Mouse (Mus musculus): ENCODE data around the gene Myo18b. TPM values are rescaled to one million over a fixed set of nuclear protein-coding genes. Genes with fewer than 3 reads are reported as not detected.

The Myo18b gene
- polyA plus RNA-seq, 1 experiment: 36.8 TPM

DNA sequence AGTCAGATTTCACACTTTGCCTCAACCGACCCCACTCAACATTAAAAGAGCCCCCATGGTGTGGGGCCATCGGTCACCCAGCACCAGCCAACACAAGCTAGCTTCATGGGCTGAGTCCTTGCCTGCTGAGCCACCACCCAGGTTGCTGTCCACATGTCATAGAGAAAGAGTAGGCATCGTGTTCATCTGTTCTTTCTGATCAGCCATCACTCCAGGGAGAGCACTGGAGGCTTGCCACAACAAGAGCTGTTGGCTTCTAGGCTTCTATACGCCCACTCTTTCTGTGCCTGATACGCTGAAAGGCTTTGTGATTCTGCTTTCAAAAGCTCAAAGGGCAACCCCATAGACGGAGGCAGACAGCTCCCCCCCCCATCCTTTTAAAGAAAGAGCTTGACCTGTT, 151.0 kb downstream of the Myo18b start:
- H3K4me3 ChIP-seq (ENCODE audit: control insufficient read depth, low read depth, low read length): no peak overlapping the region
- no peaks in the 10 kb centered on the region for H3K27me3 ChIP-seq (ENCODE audit: control insufficient read depth, insufficient read depth, low read length)
- no peak overlapping the region for H3K27ac ChIP-seq (ENCODE audit: control insufficient read depth, insufficient read depth, low read depth, low read length)
- TF ChIP-seq POLR2A (IDR thresholded peaks at IDR 0.05; ENCODE audit: control insufficient read depth, low read depth, low read length) (no peak), CTCF (IDR thresholded peaks at IDR 0.05; ENCODE audit: control insufficient read depth, insufficient read depth, insufficient replicate concordance, low read depth, low read length) (no peak)
- no peaks in the 10 kb centered on the region for H3K4me1 ChIP-seq (ENCODE audit: control insufficient read depth, insufficient read depth, low read length)
- H3K36me3 ChIP-seq (ENCODE audit: control insufficient read depth, insufficient read depth, low read length): no peaks in the 10 kb centered on the region

DNA sequence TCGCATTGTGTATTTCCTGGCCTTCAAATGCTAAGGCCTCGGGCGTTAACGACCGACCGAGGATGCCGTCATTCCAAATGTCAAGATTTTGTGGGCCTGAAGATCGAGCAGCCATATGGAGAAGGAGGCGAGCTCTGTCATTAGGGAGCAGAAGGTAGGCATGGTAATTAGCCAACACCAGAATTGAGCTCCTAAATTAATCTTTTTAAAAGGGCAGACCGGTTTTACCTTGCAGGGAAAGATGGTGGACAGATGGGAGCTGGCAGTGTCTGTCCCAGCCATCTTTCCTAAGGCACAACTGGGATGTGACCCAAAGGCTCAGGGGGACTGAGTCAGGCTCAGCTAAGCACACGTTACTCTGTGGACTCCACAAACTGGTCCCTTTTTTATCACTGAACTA, 151.6 kb downstream of the Myo18b start:
- Histone ChIP-seq H3K4me3 (ENCODE audit: control insufficient read depth, low read depth, low read length) (no peak overlapping the region), H3K27ac (ENCODE audit: control insufficient read depth, insufficient read depth, low read depth, low read length) (no peak overlapping the region), H3K27me3 (ENCODE audit: control insufficient read depth, insufficient read depth, low read length) (no peaks in the 10 kb centered on the region), H3K4me1 (ENCODE audit: control insufficient read depth, insufficient read depth, low read length) (no peaks in the 10 kb centered on the region), H3K36me3 (ENCODE audit: control insufficient read depth, insufficient read depth, low read length) (no peaks in the 10 kb centered on the region)
- TF ChIP-seq CTCF (IDR thresholded peaks at IDR 0.05; ENCODE audit: control insufficient read depth, insufficient read depth, insufficient replicate concordance, low read depth, low read length) (no peak), POLR2A (IDR thresholded peaks at IDR 0.05; ENCODE audit: control insufficient read depth, low read depth, low read length) (no peak)

DNA sequence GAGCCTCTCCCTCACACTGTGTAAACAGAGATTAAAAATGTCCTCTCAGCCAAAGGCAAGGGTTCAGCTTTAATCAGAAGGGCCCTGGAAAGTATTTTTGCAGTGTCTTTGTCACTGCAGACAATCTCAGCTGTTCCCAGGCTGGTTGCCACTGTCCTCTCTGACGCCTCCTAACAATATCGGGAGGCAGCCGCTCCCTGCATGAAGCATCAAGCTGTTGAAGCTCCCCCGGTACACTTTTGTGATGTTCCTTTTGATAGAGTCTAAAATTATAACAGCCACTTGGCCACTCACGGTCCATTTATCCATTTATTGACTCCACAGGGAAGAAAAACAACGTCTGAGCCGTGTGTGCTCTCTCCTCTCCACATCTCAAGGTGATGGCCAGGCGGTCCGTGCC, 153.0 kb downstream of the Myo18b start:
- Histone ChIP-seq H3K36me3 (ENCODE audit: control insufficient read depth, insufficient read depth, low read length) (no peaks in the 10 kb centered on the region), H3K27me3 (ENCODE audit: control insufficient read depth, insufficient read depth, low read length) (no peaks in the 10 kb centered on the region), H3K27ac (ENCODE audit: control insufficient read depth, insufficient read depth, low read depth, low read length) (no peak overlapping the region), H3K4me1 (ENCODE audit: control insufficient read depth, insufficient read depth, low read length) (no peaks in the 10 kb centered on the region), H3K4me3 (ENCODE audit: control insufficient read depth, low read depth, low read length) (no peak overlapping the region)
- TF ChIP-seq CTCF (IDR thresholded peaks at IDR 0.05; ENCODE audit: control insufficient read depth, insufficient read depth, insufficient replicate concordance, low read depth, low read length) (no peak), POLR2A (IDR thresholded peaks at IDR 0.05; ENCODE audit: control insufficient read depth, low read depth, low read length) (no peak)

DNA sequence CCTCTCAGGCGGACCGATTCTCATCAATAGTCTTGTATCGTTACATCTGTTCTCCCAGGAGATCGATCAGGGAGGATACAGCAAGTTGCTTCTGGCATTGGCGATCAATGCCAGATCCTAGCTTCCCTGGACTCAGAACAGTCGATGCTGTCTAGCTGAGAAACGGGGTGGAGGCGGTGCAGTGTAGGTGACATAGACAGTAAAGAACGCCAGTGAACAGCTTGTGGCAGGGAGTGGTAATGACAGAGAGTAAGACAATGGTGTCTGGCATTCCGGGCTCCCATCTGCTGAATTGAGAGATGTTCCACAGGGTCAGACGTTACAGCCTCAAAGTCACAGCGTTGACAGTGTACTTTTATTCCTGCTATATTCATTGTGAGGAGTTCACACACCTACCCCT, 155.5 kb downstream of the Myo18b start:
- no peaks in the 10 kb centered on the region for H3K4me1 ChIP-seq (ENCODE audit: control insufficient read depth, insufficient read depth, low read length)
- H3K36me3 ChIP-seq (ENCODE audit: control insufficient read depth, insufficient read depth, low read length): no peaks in the 10 kb centered on the region
- no peak for TF ChIP-seq POLR2A (IDR thresholded peaks at IDR 0.05; ENCODE audit: control insufficient read depth, low read depth, low read length)
- no peak for TF ChIP-seq CTCF (IDR thresholded peaks at IDR 0.05; ENCODE audit: control insufficient read depth, insufficient read depth, insufficient replicate concordance, low read depth, low read length)
- H3K27ac ChIP-seq (ENCODE audit: control insufficient read depth, insufficient read depth, low read depth, low read length): no peak overlapping the region
- no peaks in the 10 kb centered on the region for H3K27me3 ChIP-seq (ENCODE audit: control insufficient read depth, insufficient read depth, low read length)
- H3K4me3 ChIP-seq (ENCODE audit: control insufficient read depth, low read depth, low read length): no peak overlapping the region

DNA sequence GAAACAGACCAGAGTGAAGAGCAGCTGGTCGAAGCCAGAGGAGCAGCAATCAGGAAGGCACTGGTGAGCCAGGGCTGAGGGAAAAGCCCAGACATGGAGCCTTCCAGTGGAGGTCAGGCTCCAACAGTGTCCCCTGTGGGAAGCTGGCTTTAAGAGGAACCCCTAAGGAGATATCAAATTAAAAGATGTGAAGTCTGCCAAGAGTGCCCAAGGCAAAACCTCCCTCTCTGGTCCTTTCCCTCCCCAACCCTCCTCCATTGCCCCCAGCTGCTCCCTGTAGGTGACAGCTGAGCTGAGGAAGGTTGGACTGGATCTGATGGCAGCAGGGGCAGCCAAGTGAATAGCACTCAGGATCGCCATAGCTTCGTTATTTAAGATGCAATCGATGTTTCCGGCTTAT, 161.1 kb downstream of the Myo18b start:
- H3K4me3 ChIP-seq (ENCODE audit: control insufficient read depth, low read depth, low read length): no peak overlapping the region
- no peaks in the 10 kb centered on the region for H3K27me3 ChIP-seq (ENCODE audit: control insufficient read depth, insufficient read depth, low read length)
- no peaks in the 10 kb centered on the region for H3K36me3 ChIP-seq (ENCODE audit: control insufficient read depth, insufficient read depth, low read length)
- TF ChIP-seq CTCF (IDR thresholded peaks at IDR 0.05; ENCODE audit: control insufficient read depth, insufficient read depth, insufficient replicate concordance, low read depth, low read length) (no peak), POLR2A (IDR thresholded peaks at IDR 0.05; ENCODE audit: control insufficient read depth, low read depth, low read length) (no peak)
- no peaks in the 10 kb centered on the region for H3K4me1 ChIP-seq (ENCODE audit: control insufficient read depth, insufficient read depth, low read length)
- H3K27ac ChIP-seq (ENCODE audit: control insufficient read depth, insufficient read depth, low read depth, low read length): no peak overlapping the region

DNA sequence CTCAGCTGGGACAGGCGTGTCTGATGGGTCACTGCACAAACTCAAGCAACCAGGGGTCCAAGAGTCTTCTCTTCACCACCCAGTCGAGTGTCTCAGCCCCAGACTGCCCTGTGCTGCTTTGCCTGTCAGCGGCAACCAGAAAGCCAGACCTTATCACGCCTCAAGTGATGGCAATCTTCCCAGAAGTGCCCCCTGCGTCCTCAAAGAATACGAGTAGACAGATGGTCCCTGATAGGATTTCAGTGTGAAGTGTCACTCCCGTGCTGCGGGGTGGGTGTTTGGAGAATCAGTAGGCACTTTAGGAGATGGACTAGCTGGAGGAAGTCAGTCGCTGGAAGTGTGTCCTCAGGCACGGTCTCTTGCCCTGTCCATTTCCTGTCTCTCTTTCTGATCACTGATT, 165.6 kb downstream of the Myo18b start:
- TF ChIP-seq CTCF (IDR thresholded peaks at IDR 0.05; ENCODE audit: control insufficient read depth, insufficient read depth, insufficient replicate concordance, low read depth, low read length): no peak
- Histone ChIP-seq H3K4me3 (ENCODE audit: control insufficient read depth, low read depth, low read length) (no peak overlapping the region), H3K36me3 (ENCODE audit: control insufficient read depth, insufficient read depth, low read length) (no peaks in the 10 kb centered on the region), H3K27ac (ENCODE audit: control insufficient read depth, insufficient read depth, low read depth, low read length) (no peak overlapping the region), H3K4me1 (ENCODE audit: control insufficient read depth, insufficient read depth, low read length) (no peaks in the 10 kb centered on the region; the same call in 1 of the 2 replicates), H3K27me3 (ENCODE audit: control insufficient read depth, insufficient read depth, low read length) (no peaks in the 10 kb centered on the region)

DNA sequence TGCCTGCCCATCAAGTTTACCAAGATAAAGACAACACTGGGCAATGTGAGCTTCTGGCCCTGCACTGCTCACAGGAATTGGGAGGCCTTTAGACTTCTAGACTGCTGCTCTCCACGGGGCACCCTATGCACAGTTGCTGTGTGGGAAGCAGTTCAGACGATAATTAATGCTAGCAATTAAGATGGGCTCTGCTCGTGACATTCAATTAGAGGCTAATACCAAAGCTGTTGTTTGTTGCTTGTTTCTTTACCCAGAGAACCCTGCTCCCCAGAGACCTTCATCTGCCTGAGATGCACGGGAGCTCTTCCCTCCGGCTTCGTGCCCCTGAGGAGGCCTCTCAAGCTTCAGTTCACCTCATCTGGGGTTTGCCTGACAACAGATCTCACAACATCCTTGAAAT, 167.7 kb downstream of the Myo18b start:
- Histone ChIP-seq H3K4me3 (ENCODE audit: control insufficient read depth, low read depth, low read length) (no peak overlapping the region), H3K36me3 (ENCODE audit: control insufficient read depth, insufficient read depth, low read length) (no peaks in the 10 kb centered on the region)
- TF ChIP-seq CTCF (IDR thresholded peaks at IDR 0.05; ENCODE audit: control insufficient read depth, insufficient read depth, insufficient replicate concordance, low read depth, low read length) (no peak), POLR2A (IDR thresholded peaks at IDR 0.05; ENCODE audit: control insufficient read depth, low read depth, low read length) (no peak)

More for the DNA sequence above, 167.7 kb downstream of the Myo18b start:
- Histone ChIP-seq H3K27ac (ENCODE audit: control insufficient read depth, insufficient read depth, low read depth, low read length) (no peak overlapping the region), H3K27me3 (ENCODE audit: control insufficient read depth, insufficient read depth, low read length) (no peaks in the 10 kb centered on the region), H3K4me1 (ENCODE audit: control insufficient read depth, insufficient read depth, low read length) (peaks cover 2% of the 10 kb centered on the region; the same call in 1 of the 2 replicates)
